Mouse (Mus musculus) heart, embryonic 13.5 days (tissue): ENCODE measurements around the gene Mlh3. TPM values are rescaled to one million over a fixed set of nuclear protein-coding genes. Genes with fewer than 3 reads are reported as not detected.

Experiments
- ATAC-seq: fragments of 200-750 bp; cut with Nextera tagmentation; 2 replicates; pipeline ENCODE4 v1.8.0; 2017; ENCODE audit warnings: moderate TSS enrichment; ENCODE audit not compliant: insufficient number of reproducible peaks, low FRiP score, low TSS enrichment; ENCODE audit errors: extremely low read depth
- H3K27ac ChIP-seq: fragments of 300-500 bp; sonication (generic); replicated peaks from 2 replicates; pipeline ENCODE4 v1.5.1; 2015; ENCODE audit warnings: moderate library complexity, mild to moderate bottlenecking, inconsistent platforms
- H3K27me3 ChIP-seq: fragments of 300-500 bp; sonication (generic); replicated peaks from 2 replicates; pipeline ENCODE4 v1.6.1; 2015; ENCODE audit warnings: mild to moderate bottlenecking, inconsistent platforms
- H3K36me3 ChIP-seq: fragments of 300-500 bp; sonication (generic); 2 replicates; pipeline ENCODE4 v1.6.1; 2015; ENCODE audit warnings: mild to moderate bottlenecking, inconsistent platforms
- H3K4me1 ChIP-seq: fragments of 300-500 bp; sonication (generic); 2 replicates; pipeline ENCODE4 v1.6.1; 2015; ENCODE audit warnings: inconsistent platforms
- H3K4me2 ChIP-seq: fragments of 300-500 bp; sonication (generic); 2 replicates; pipeline ENCODE4 v1.6.1; 2015; ENCODE audit warnings: inconsistent platforms, mild to moderate bottlenecking, moderate library complexity
- H3K4me3 ChIP-seq: fragments of 300-500 bp; sonication (generic); 2 replicates; pipeline ENCODE4 v1.5.1; 2015; ENCODE audit warnings: moderate library complexity, mild to moderate bottlenecking, inconsistent platforms
- H3K9ac ChIP-seq: fragments of 300-500 bp; sonication (generic); 2 replicates; pipeline ENCODE4 v1.6.1; 2015; ENCODE audit warnings: inconsistent platforms, mild to moderate bottlenecking, moderate library complexity
- H3K9me3 ChIP-seq: fragments of 300-500 bp; sonication (generic); 2 replicates; pipeline ENCODE4 v1.6.1; 2016; ENCODE audit warnings: inconsistent platforms
- WGBS: fragments of 180-500 bp; shearing (Covaris S2); methylation state at CpG from one replicate; pipeline ENCODE4 v1.1.7; 2015; ENCODE audit warnings: mixed read lengths; 5-methylcytosine and 5-hydroxymethylcytosine counted together
- microRNA-seq: library from miRNA; unstranded; fragments of <30 nt; microRNA quantifications from one replicate; pipeline ENCODE4, GENCODE M21; 2016
- polyA plus RNA-seq: library from polyadenylated mRNA; unstranded; fragments of >200 nt; fragmentation: Nextera tagmentation; extraction: Ambion mirVana; gene quantifications from 2 replicates; pipeline ENCODE4 v1.2.1, GENCODE M21; 2015

Mlh3 gene
- polyA plus RNA-seq, 1 experiment from 2014 or later, result 5.0 TPM

DNA sequence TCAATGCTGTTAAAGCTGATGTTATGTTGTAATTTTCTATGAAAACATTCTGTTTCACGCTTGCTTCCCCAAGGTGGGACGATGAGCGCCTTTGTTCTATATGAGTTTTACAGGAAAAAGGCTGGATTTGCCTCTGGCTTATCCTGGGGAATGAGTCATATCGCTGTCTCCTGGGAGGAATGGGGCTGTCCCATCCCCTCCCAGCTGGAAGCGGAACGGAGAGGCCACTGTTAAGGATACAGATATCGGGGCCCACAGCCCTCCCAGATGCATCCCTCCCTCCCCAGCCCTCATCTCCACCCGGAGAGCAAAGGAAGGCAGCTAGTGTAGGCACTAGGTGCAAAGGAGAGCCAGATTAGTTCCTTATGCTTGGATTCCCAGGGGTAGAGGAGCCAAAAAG is 84.6 kb downstream of the Mlh3 start:
- Histone ChIP-seq H3K27ac (peak overlapping the region; percentile 68), H3K9me3 (0 out of 2 replicates have a peak, but pooled peaks cover 4% of the 10 kb centered on the region), H3K9ac (no peak overlapping the region), H3K4me3 (no peak overlapping the region), H3K4me1 (peaks cover 31% of the 10 kb centered on the region), H3K36me3 (no peaks in the 10 kb centered on the region), H3K27me3 (peaks cover 21% of the 10 kb centered on the region), H3K4me2 (no peak overlapping the region)
- WGBS, result 28% methylated on average over 8 of the region's 8 CpGs
- no peak; the same call in 1 of the 2 replicates for ATAC-seq

Small RNA genes within 50 kb of the gene (microRNA-seq; reads per million reads assigned to microRNA genes)
- not detected for gene Mir6938

Other genes with a start within 250 kb of the Mlh3 start
- gene Prox2, start 159.8 kb downstream of the Mlh3 start, polyA plus RNA-seq, result 1.9 and 2.8 TPM in 2 replicates
- gene Dlst, start 159.8 kb downstream of the Mlh3 start, polyA plus RNA-seq, result 176 and 193 TPM in 2 replicates
- 1.2 and 1.3 TPM in 2 replicates for gene Rps6kl1, start 119.3 kb downstream of the Mlh3 start, polyA plus RNA-seq
- 8.4 and 9.1 TPM in 2 replicates for gene Pgf, start 92.8 kb downstream of the Mlh3 start, polyA plus RNA-seq
- gene Eif2b2, start 51.1 kb downstream of the Mlh3 start, polyA plus RNA-seq, result 54.8 and 55.9 TPM in 2 replicates
- 59.2 and 66.6 TPM in 2 replicates for gene Acyp1, start 17.8 kb upstream of the Mlh3 start, polyA plus RNA-seq
- gene Zc2hc1c, start 18.0 kb upstream of the Mlh3 start, polyA plus RNA-seq, result 0.55 and 0.62 TPM in 2 replicates
- 18.5 and 19.2 TPM in 2 replicates for gene Nek9, start 68.8 kb upstream of the Mlh3 start, polyA plus RNA-seq
- gene Tmed10, start 104.2 kb upstream of the Mlh3 start, polyA plus RNA-seq, result 279 and 292 TPM in 2 replicates
- 5.1 and 5.4 TPM in 2 replicates for gene Fos, start 203.3 kb upstream of the Mlh3 start, polyA plus RNA-seq